Mouse (Mus musculus) stomach, embryonic 15.5 days (tissue): ENCODE results near the gene Pdzd2. TPM values are rescaled to one million over a fixed set of nuclear protein-coding genes. Genes with fewer than 3 reads are reported as not detected.

ENCODE experiments used
- ATAC-seq: fragments of 200-750 bp; cut with Nextera tagmentation; 2 replicates; pipeline ENCODE4 v1.8.0; 2017; ENCODE audit warnings: low read depth, moderate number of reproducible peaks, moderate TSS enrichment; ENCODE audit not compliant: insufficient read depth, low FRiP score
- H3K27ac ChIP-seq: fragments of 300-500 bp; sonication (generic); 2 replicates; pipeline ENCODE4 v1.5.1; 2015; ENCODE audit warnings: mild to moderate bottlenecking, inconsistent platforms
- H3K27me3 ChIP-seq: fragments of 300-500 bp; sonication (generic); replicated peaks from 2 replicates; pipeline ENCODE4 v1.6.1; 2015; ENCODE audit warnings: inconsistent platforms
- H3K36me3 ChIP-seq: fragments of 300-500 bp; sonication (generic); 2 replicates; pipeline ENCODE4 v1.6.1; 2015; ENCODE audit warnings: inconsistent platforms
- H3K4me1 ChIP-seq: fragments of 300-500 bp; sonication (generic); 2 replicates; pipeline ENCODE4 v1.6.1; 2015; ENCODE audit warnings: inconsistent platforms
- H3K4me2 ChIP-seq: fragments of 300-500 bp; sonication (generic); 2 replicates; pipeline ENCODE4 v1.6.1; 2015; ENCODE audit warnings: mild to moderate bottlenecking, inconsistent platforms
- H3K4me3 ChIP-seq: fragments of 300-500 bp; sonication (generic); replicated peaks from 2 replicates; pipeline ENCODE4 v1.5.1; 2015; ENCODE audit warnings: inconsistent platforms
- H3K9ac ChIP-seq: fragments of 300-500 bp; sonication (generic); 2 replicates; pipeline ENCODE4 v1.6.1; 2015; ENCODE audit warnings: inconsistent platforms
- H3K9me3 ChIP-seq: fragments of 300-500 bp; sonication (generic); 2 replicates; pipeline ENCODE4 v1.6.1; 2016; ENCODE audit warnings: inconsistent platforms
- WGBS: fragments of 180-500 bp; shearing (Covaris S2); methylation state at CpG from one replicate; pipeline ENCODE4 v1.1.7; 2015; 5-methylcytosine and 5-hydroxymethylcytosine counted together
- polyA plus RNA-seq: library from polyadenylated mRNA; unstranded; fragments of >200 nt; fragmentation: Nextera tagmentation; extraction: Ambion mirVana; gene quantifications from 2 replicates; pipeline ENCODE4 v1.2.1, GENCODE M21; 2015

The Pdzd2 gene
- polyA plus RNA-seq, 1 experiment from 2014 or later = 28.3 TPM

- 80% methylated on average over 4 of the region's 4 CpGs for WGBS
- Histone ChIP-seq H3K4me1 (no peaks in the 10 kb centered on the region), H3K27ac (no peak overlapping the region), H3K9ac (no peak overlapping the region), H3K4me2 (no peak overlapping the region), H3K9me3 (no peaks in the 10 kb centered on the region), H3K27me3 (no peaks in the 10 kb centered on the region), H3K36me3 (0 out of 2 replicates have a peak, but pooled peaks cover 8% of the 10 kb centered on the region), H3K4me3 (no peak overlapping the region)
- ATAC-seq = no peak
Observed at GRCm38 (mm10) chr15:12364096-12364495, 375.6 kb downstream of the Pdzd2 start.

DNA sequence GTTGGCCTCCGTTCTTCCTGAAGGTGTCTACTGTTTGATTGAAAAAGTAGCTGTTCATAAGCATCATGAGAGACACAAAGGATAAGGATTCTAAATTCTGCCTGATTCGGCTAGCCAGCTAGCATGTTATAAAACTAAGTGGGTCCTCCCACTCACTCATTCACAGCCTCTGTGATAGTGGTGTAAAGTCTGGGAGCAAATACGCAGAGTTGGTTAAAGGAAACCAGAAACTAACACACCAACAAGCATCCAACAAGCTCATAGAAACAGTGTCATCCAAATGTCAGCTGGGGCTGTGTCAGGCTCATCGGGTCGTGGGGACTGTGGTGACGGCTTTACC lies 377.1 kb downstream of the Pdzd2 start:
- Histone ChIP-seq H3K4me1 (no peaks in the 10 kb centered on the region), H3K27me3 (no peaks in the 10 kb centered on the region), H3K4me2 (no peak overlapping the region), H3K4me3 (no peak overlapping the region), H3K9ac (no peak overlapping the region), H3K9me3 (no peaks in the 10 kb centered on the region), H3K27ac (no peak overlapping the region), H3K36me3 (0 out of 2 replicates have a peak, but pooled peaks cover 8% of the 10 kb centered on the region)
- no peak for ATAC-seq
- WGBS = 85% methylated on average over 6 of the region's 6 CpGs

GRCm38 (mm10) chr15:12362001-12362700 lies 377.6 kb downstream of the Pdzd2 start:
- WGBS = 85% methylated on average over 14 of the region's 14 CpGs
- Histone ChIP-seq H3K27ac (no peak overlapping the region), H3K4me2 (no peak overlapping the region), H3K9me3 (no peaks in the 10 kb centered on the region), H3K9ac (no peak overlapping the region), H3K36me3 (0 out of 2 replicates have a peak, but pooled peaks cover 8% of the 10 kb centered on the region), H3K4me3 (no peak overlapping the region), H3K27me3 (no peaks in the 10 kb centered on the region), H3K4me1 (no peaks in the 10 kb centered on the region)
- no peak for ATAC-seq

DNA sequence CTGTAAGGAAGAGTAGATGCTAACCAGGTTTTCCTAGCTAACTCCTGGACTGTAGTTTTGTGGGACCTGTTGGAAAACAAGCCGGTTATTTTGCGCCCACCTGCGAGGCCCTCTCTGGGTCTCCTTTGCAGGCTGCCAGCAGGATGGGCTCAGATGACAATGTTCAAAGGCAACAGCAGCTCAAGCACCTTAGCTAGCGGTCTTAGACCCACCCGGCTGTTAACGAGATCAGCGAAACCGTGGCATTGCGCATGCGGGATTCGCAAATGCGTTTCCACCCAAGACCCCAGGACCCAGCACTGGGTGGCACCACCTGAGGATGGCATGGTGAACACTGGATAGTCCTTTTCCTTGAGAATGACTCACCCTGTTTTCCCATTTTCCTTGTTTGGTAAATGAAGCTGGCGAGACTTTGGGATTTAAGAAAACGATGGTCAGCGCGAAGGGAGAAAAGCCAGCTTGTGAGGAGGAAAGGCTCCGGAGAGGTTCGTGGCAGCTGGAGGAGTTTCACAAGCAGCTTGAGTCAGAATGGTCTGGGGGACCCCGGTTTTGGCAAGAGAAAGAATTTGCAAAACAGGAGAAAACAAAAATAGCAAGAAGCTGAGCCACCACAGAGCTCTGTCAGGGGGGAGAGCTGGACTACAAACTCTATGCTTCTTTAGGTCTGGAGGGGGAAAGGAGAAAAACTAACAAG lies 379.1 kb downstream of the Pdzd2 start:
- H3K9me3 ChIP-seq = no peaks in the 10 kb centered on the region
- no peak for ATAC-seq
- H3K4me3 ChIP-seq = no peak overlapping the region
- H3K4me1 ChIP-seq = no peaks in the 10 kb centered on the region
- WGBS = 73% methylated on average over 19 of the region's 19 CpGs
- H3K27me3 ChIP-seq = no peaks in the 10 kb centered on the region
- no peak overlapping the region for H3K27ac ChIP-seq
- no peak overlapping the region for H3K9ac ChIP-seq
- H3K36me3 ChIP-seq = 0 out of 2 replicates have a peak, but pooled peaks cover 3% of the 10 kb centered on the region
- no peak overlapping the region for H3K4me2 ChIP-seq

DNA sequence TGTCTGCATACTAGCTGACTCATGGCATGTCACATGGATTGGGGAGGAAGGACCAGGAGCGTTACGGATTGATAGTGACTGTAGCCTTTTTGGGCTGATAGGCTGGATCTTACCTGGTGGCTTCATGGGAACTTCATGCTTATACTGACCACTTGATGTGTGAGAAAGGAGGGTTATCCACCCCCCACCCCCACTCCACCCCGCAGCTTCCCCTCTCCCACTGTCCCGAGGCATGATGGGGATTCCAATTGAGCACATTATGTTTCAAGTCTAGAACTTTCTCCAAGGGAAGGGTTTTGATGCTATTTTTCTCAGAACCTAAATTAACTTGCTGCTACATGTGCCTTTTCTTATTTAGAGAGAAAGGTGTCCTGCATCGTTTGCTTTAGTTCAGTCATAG lies 381.3 kb downstream of the Pdzd2 start:
- WGBS = 92% methylated on average over 5 of the region's 5 CpGs
- H3K4me1 ChIP-seq = no peaks in the 10 kb centered on the region
- H3K27me3 ChIP-seq = no peaks in the 10 kb centered on the region
- H3K4me2 ChIP-seq = no peak overlapping the region
- no peak overlapping the region for H3K27ac ChIP-seq
- no peaks in the 10 kb centered on the region for H3K9me3 ChIP-seq
- peaks cover 8% of the 10 kb centered on the region; the same call in 1 of the 2 replicates for H3K36me3 ChIP-seq
- H3K9ac ChIP-seq = no peak overlapping the region
- H3K4me3 ChIP-seq = no peak overlapping the region
- ATAC-seq = no peak

GRCm38 (mm10) chr15:12357459-12357858 lies 382.3 kb downstream of the Pdzd2 start:
- Histone ChIP-seq H3K9ac (no peak overlapping the region), H3K4me2 (no peak overlapping the region), H3K4me1 (no peaks in the 10 kb centered on the region), H3K27ac (no peak overlapping the region), H3K27me3 (no peaks in the 10 kb centered on the region), H3K4me3 (no peak overlapping the region), H3K9me3 (no peaks in the 10 kb centered on the region), H3K36me3 (peaks cover 5% of the 10 kb centered on the region; the same call in 1 of the 2 replicates)
- no peak for ATAC-seq

GRCm38 (mm10) chr15:12355907-12356306 lies 383.8 kb downstream of the Pdzd2 start:
- H3K9me3 ChIP-seq = no peaks in the 10 kb centered on the region
- no peak overlapping the region for H3K4me3 ChIP-seq
- H3K27ac ChIP-seq = peak overlapping the region; percentile 19; the same call in 1 of the 2 replicates
- WGBS = 59% methylated on average over 7 of the region's 7 CpGs
- ATAC-seq = no peak
- H3K9ac ChIP-seq = no peak overlapping the region
- H3K4me1 ChIP-seq = no peaks in the 10 kb centered on the region
- no peak overlapping the region for H3K4me2 ChIP-seq
- peaks cover 5% of the 10 kb centered on the region; the same call in 1 of the 2 replicates for H3K36me3 ChIP-seq
- H3K27me3 ChIP-seq = no peaks in the 10 kb centered on the region

DNA sequence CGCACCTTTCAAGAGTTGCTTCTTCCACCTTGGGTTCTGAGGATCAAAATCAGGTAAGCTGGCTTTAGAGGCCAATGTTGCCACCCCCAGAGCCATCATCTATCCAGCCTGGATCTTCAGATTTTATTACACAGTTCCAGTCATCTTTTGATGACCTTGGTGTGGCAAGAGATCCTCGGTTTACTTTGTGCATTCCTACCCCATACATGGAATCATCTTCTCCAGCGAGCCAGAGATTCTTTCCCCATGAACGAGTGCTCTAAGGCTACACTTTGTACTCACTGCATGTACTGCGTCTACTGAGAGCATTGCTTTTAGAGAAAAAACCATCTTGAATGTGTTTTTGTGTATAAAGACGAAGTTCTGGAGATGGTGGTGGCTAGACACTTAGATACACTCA lies 384.5 kb downstream of the Pdzd2 start:
- ATAC-seq = no peak
- Histone ChIP-seq H3K27me3 (no peaks in the 10 kb centered on the region), H3K27ac (peak overlapping the region; percentile 19; the same call in 1 of the 2 replicates), H3K36me3 (peaks cover 5% of the 10 kb centered on the region; the same call in 1 of the 2 replicates), H3K4me1 (no peaks in the 10 kb centered on the region), H3K9me3 (no peaks in the 10 kb centered on the region), H3K4me3 (no peak overlapping the region), H3K9ac (no peak overlapping the region), H3K4me2 (no peak overlapping the region)
- WGBS = 76% methylated on average over 6 of the region's 6 CpGs

GRCm38 (mm10) chr15:12354281-12354810 lies 385.4 kb downstream of the Pdzd2 start:
- no peaks in the 10 kb centered on the region for H3K27me3 ChIP-seq
- H3K27ac ChIP-seq = no peak overlapping the region
- no peak for ATAC-seq
- no peaks in the 10 kb centered on the region for H3K4me1 ChIP-seq
- H3K9me3 ChIP-seq = no peaks in the 10 kb centered on the region
- H3K4me2 ChIP-seq = no peak overlapping the region
- H3K4me3 ChIP-seq = no peak overlapping the region
- H3K36me3 ChIP-seq = peaks cover 5% of the 10 kb centered on the region; the same call in 1 of the 2 replicates
- no peak overlapping the region for H3K9ac ChIP-seq
- whole genome bisulfite sequencing = 92% methylated on average over 2 of the region's 2 CpGs

GRCm38 (mm10) chr15:12351470-12351869 lies 388.3 kb downstream of the Pdzd2 start:
- Histone ChIP-seq H3K4me3 (no peak overlapping the region), H3K36me3 (peaks cover 5% of the 10 kb centered on the region; the same call in 1 of the 2 replicates), H3K27me3 (no peaks in the 10 kb centered on the region), H3K9me3 (no peaks in the 10 kb centered on the region), H3K9ac (no peak overlapping the region), H3K4me1 (no peaks in the 10 kb centered on the region), H3K27ac (no peak overlapping the region), H3K4me2 (no peak overlapping the region)
- no peak for ATAC-seq
- 96% methylated on average over 7 of the region's 7 CpGs for WGBS

DNA sequence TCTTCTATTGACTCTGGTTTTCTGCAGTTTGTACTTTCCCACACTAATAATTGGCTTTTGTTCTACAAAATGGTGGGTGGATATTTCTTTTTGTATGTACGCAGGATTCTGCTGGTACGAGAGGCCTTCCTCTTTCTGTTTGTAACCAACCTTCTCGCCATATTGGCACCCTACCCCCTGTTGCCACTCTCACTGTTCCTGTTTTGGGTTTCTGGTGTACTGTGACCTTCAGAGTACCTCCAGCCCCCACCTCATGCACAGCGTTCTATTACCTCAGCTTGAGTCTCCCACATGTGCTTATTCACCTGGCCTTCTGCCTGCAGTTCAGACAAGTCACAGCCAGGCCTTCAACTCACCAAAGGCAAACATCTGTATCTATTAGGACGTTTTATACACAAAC lies 389.9 kb downstream of the Pdzd2 start:
- Histone ChIP-seq H3K27me3 (no peaks in the 10 kb centered on the region), H3K36me3 (peaks cover 5% of the 10 kb centered on the region; the same call in 1 of the 2 replicates), H3K4me1 (no peaks in the 10 kb centered on the region), H3K27ac (no peak overlapping the region), H3K9me3 (no peaks in the 10 kb centered on the region), H3K4me2 (no peak overlapping the region), H3K4me3 (no peak overlapping the region), H3K9ac (no peak overlapping the region)
- ATAC-seq = no peak; the same call in 1 of the 2 replicates
- 76% methylated on average over 5 of the region's 5 CpGs for WGBS

GRCm38 (mm10) chr15:12348950-12349349 lies 390.8 kb downstream of the Pdzd2 start:
- no peak overlapping the region for H3K4me3 ChIP-seq
- no peaks in the 10 kb centered on the region for H3K27me3 ChIP-seq
- no peaks in the 10 kb centered on the region for H3K9me3 ChIP-seq
- no peak overlapping the region for H3K4me2 ChIP-seq
- no peaks in the 10 kb centered on the region for H3K4me1 ChIP-seq
- no peak for ATAC-seq
- 87% methylated on average over 3 of the region's 3 CpGs for WGBS
- H3K36me3 ChIP-seq = peaks cover under 1% of the 10 kb centered on the region; the same call in 1 of the 2 replicates
- H3K27ac ChIP-seq = no peak overlapping the region
- no peak overlapping the region for H3K9ac ChIP-seq
